Mouse (Mus musculus) kidney, adult 2 months (tissue): ENCODE data around the gene Cfap73.

ENCODE experiments used
- CTCF ChIP-seq: fragments of 200-500 bp; conservative IDR thresholded peaks from 2 replicates; pipeline ENCODE4 v1.5.1; 2011; ENCODE audit warnings: low read depth, mild to moderate bottlenecking, control low read depth, low read length, moderate library complexity, mixed read lengths; ENCODE audit not compliant: insufficient read depth, insufficient read length
- POLR2A ChIP-seq: fragments of 200-500 bp; IDR thresholded peaks from one replicate; pipeline ENCODE4 v1.6.1; 2011; ENCODE audit warnings: low read depth, low read length, control low read depth

GRCm38 (mm10) chr5:120587616-120587926 is 46.5 kb downstream of the Cfap73 start:
- TF ChIP-seq CTCF (no peak), POLR2A (no peak)
